Mouse (Mus musculus): ENCODE results near the gene Prkag2. TPM values are rescaled to one million over a fixed set of nuclear protein-coding genes. Genes with fewer than 3 reads are reported as not detected.

The Prkag2 gene
- polyA plus RNA-seq, 1 experiment from 2014 or later = 41.2 TPM

GRCm38 (mm10) chr5:25040903-25041302, 59.5 kb downstream of the Prkag2 start:
- Histone ChIP-seq H3K27me3 (ENCODE audit: control insufficient read depth, insufficient read depth, low read length) (no peaks in the 10 kb centered on the region), H3K27ac (replicated peaks; ENCODE audit: low read depth, low read length) (no peak overlapping the region), H3K4me1 (ENCODE audit: control insufficient read depth, insufficient read depth, low read length) (no peaks in the 10 kb centered on the region), H3K4me2 (ENCODE audit: low read depth, low read length) (no peak overlapping the region), H3K36me3 (replicated peaks; ENCODE audit: control insufficient read depth, insufficient read depth, low read depth, low read length) (no peaks in the 10 kb centered on the region), H3K9me3 (replicated peaks; ENCODE audit: control insufficient read depth, low read length) (no peaks in the 10 kb centered on the region), H3K4me3 (ENCODE audit: low read depth, low read length) (no peak overlapping the region), H3K9ac (replicated peaks; ENCODE audit: low read length) (no peak overlapping the region)
- ATAC-seq (replicated peaks; ENCODE audit: insufficient number of reproducible peaks, low FRiP score, low TSS enrichment, low read depth) (no peak), DNase-seq (ENCODE audit: low spot score) (no peak)
- 78% methylated on average over 7 of the region's 7 CpGs for WGBS

DNA sequence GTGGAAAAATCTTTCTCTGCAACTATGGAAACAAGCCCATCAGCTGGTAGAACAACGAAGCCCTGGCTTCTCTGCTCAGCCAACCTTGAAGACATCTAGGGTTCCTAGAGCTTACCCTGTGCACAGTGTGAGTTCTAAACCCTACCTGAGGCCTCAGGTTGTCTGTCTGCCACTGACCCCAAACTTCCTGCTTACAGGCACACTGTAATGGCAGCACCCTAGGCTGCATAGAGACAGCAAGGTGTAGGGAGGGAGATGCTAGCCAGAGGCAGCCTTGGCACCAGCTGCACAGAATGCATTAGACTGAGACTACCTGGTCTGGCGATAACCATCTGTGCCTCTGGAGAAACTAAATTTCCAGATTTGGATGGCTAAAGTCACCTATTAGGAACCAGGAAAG, 61.6 kb downstream of the Prkag2 start:
- H3K4me3 ChIP-seq (ENCODE audit: low read depth, low read length) = no peak overlapping the region
- H3K4me2 ChIP-seq (ENCODE audit: low read depth, low read length) = no peak overlapping the region
- ATAC-seq (replicated peaks; ENCODE audit: insufficient number of reproducible peaks, low FRiP score, low TSS enrichment, low read depth) (no peak), DNase-seq (ENCODE audit: low spot score) (no peak)
- 84% methylated on average over 2 of the region's 2 CpGs for WGBS
- H3K27ac ChIP-seq (replicated peaks; ENCODE audit: low read depth, low read length) = no peak overlapping the region
- H3K36me3 ChIP-seq (replicated peaks; ENCODE audit: control insufficient read depth, insufficient read depth, low read depth, low read length) = no peaks in the 10 kb centered on the region
- H3K9me3 ChIP-seq (replicated peaks; ENCODE audit: control insufficient read depth, low read length) = no peaks in the 10 kb centered on the region
- H3K9ac ChIP-seq (replicated peaks; ENCODE audit: low read length) = no peak overlapping the region
- no peaks in the 10 kb centered on the region for H3K27me3 ChIP-seq (ENCODE audit: control insufficient read depth, insufficient read depth, low read length)
- no peaks in the 10 kb centered on the region for H3K4me1 ChIP-seq (ENCODE audit: control insufficient read depth, insufficient read depth, low read length)

DNA sequence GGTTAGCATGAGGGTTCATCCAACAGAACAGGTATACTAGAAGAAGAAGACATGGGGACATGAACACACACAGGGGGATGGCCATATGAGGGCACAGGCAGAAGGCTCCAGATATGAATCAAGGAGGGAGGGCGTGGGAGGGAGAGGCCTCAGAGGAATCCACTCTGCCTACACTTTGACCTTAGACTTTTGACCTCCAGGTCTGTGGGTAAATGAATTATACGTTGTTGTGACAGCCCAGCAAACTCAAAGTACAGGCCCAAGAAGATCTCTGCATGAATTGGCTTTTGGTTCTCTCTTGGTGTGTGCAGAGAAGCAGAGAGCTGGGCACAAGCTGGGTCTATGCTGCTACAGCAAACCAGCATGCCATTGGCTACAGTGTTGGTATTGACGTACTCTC, 65.1 kb downstream of the Prkag2 start:
- ATAC-seq (replicated peaks; ENCODE audit: insufficient number of reproducible peaks, low FRiP score, low TSS enrichment, low read depth) = no peak
- H3K4me2 ChIP-seq (ENCODE audit: low read depth, low read length) = no peak overlapping the region
- DNase-seq (ENCODE audit: low spot score) = no peak
- no peaks in the 10 kb centered on the region for H3K4me1 ChIP-seq (ENCODE audit: control insufficient read depth, insufficient read depth, low read length)
- H3K27ac ChIP-seq (replicated peaks; ENCODE audit: low read depth, low read length) = no peak overlapping the region
- H3K27me3 ChIP-seq (ENCODE audit: control insufficient read depth, insufficient read depth, low read length) = no peaks in the 10 kb centered on the region
- H3K4me3 ChIP-seq (ENCODE audit: low read depth, low read length) = no peak overlapping the region
- 61% methylated on average over 3 of the region's 3 CpGs for WGBS
- no peak overlapping the region for H3K9ac ChIP-seq (replicated peaks; ENCODE audit: low read length)
- H3K9me3 ChIP-seq (replicated peaks; ENCODE audit: control insufficient read depth, low read length) = no peaks in the 10 kb centered on the region
- H3K36me3 ChIP-seq (replicated peaks; ENCODE audit: control insufficient read depth, insufficient read depth, low read depth, low read length) = no peaks in the 10 kb centered on the region

DNA sequence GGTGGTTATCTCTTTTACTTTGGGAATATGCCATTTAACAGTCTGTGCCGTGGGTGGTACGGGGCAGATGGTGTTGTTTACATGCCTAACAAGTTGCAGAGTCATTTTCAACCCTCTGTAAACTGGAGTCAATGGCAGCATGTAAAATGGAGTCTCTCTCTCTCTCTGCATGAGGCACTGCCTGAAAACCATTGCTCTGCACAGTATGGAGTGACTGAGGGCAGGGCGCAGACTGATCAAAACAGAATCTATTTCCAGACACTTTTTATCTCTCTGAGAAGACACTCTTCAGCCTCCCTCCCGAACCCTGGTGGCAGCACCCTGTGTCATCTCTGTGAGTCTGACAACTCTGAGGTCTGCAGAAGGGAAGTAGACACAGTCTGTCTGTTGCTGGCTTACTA, 69.0 kb downstream of the Prkag2 start:
- Histone ChIP-seq H3K4me1 (ENCODE audit: control insufficient read depth, insufficient read depth, low read length) (no peaks in the 10 kb centered on the region), H3K9ac (replicated peaks; ENCODE audit: low read length) (no peak overlapping the region), H3K27ac (replicated peaks; ENCODE audit: low read depth, low read length) (no peak overlapping the region), H3K4me2 (ENCODE audit: low read depth, low read length) (no peak overlapping the region), H3K36me3 (replicated peaks; ENCODE audit: control insufficient read depth, insufficient read depth, low read depth, low read length) (no peaks in the 10 kb centered on the region), H3K4me3 (ENCODE audit: low read depth, low read length) (no peak overlapping the region), H3K9me3 (replicated peaks; ENCODE audit: control insufficient read depth, low read length) (no peaks in the 10 kb centered on the region), H3K27me3 (ENCODE audit: control insufficient read depth, insufficient read depth, low read length) (no peaks in the 10 kb centered on the region)
- no peak for ATAC-seq (replicated peaks; ENCODE audit: insufficient number of reproducible peaks, low FRiP score, low TSS enrichment, low read depth)
- WGBS = 81% methylated on average over 4 of the region's 4 CpGs
- DNase-seq (ENCODE audit: low spot score) = no peak

DNA sequence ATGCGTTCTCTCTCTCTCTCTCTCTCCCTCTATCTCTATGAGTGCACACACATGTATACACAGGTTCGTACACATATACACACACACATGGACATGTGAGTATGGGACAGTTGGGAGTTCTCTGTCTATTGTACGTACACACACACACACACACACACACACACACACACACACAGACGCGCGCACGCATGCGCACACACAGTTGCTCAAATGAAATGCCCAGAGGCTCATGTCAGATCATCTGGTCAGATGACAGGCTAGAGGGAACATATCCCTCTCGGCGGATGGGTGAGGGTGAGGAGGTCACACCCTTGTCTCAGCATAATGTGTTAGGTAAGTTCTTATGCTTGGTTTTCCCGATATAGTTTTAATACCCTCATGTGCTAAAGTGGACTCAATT, 69.4 kb downstream of the Prkag2 start:
- no peak for DNase-seq (ENCODE audit: low spot score)
- 82% methylated on average over 11 of the region's 11 CpGs for WGBS
- H3K9ac ChIP-seq (replicated peaks; ENCODE audit: low read length) = no peak overlapping the region
- no peak overlapping the region for H3K4me3 ChIP-seq (ENCODE audit: low read depth, low read length)
- no peak overlapping the region for H3K4me2 ChIP-seq (ENCODE audit: low read depth, low read length)
- no peaks in the 10 kb centered on the region for H3K27me3 ChIP-seq (ENCODE audit: control insufficient read depth, insufficient read depth, low read length)
- no peak for ATAC-seq (replicated peaks; ENCODE audit: insufficient number of reproducible peaks, low FRiP score, low TSS enrichment, low read depth)
- no peaks in the 10 kb centered on the region for H3K36me3 ChIP-seq (replicated peaks; ENCODE audit: control insufficient read depth, insufficient read depth, low read depth, low read length)
- no peak overlapping the region for H3K27ac ChIP-seq (replicated peaks; ENCODE audit: low read depth, low read length)
- no peaks in the 10 kb centered on the region for H3K9me3 ChIP-seq (replicated peaks; ENCODE audit: control insufficient read depth, low read length)
- H3K4me1 ChIP-seq (ENCODE audit: control insufficient read depth, insufficient read depth, low read length) = no peaks in the 10 kb centered on the region

GRCm38 (mm10) chr5:25030276-25030681, 70.2 kb downstream of the Prkag2 start:
- WGBS = 65% methylated on average over 3 of the region's 3 CpGs
- ATAC-seq (replicated peaks; ENCODE audit: insufficient number of reproducible peaks, low FRiP score, low TSS enrichment, low read depth) = no peak
- no peak for DNase-seq (ENCODE audit: low spot score)
- Histone ChIP-seq H3K4me3 (ENCODE audit: low read depth, low read length) (no peak overlapping the region), H3K36me3 (replicated peaks; ENCODE audit: control insufficient read depth, insufficient read depth, low read depth, low read length) (no peaks in the 10 kb centered on the region), H3K27me3 (ENCODE audit: control insufficient read depth, insufficient read depth, low read length) (no peaks in the 10 kb centered on the region), H3K27ac (replicated peaks; ENCODE audit: low read depth, low read length) (no peak overlapping the region), H3K4me2 (ENCODE audit: low read depth, low read length) (no peak overlapping the region), H3K4me1 (ENCODE audit: control insufficient read depth, insufficient read depth, low read length) (no peaks in the 10 kb centered on the region), H3K9ac (replicated peaks; ENCODE audit: low read length) (no peak overlapping the region), H3K9me3 (replicated peaks; ENCODE audit: control insufficient read depth, low read length) (no peaks in the 10 kb centered on the region)

DNA sequence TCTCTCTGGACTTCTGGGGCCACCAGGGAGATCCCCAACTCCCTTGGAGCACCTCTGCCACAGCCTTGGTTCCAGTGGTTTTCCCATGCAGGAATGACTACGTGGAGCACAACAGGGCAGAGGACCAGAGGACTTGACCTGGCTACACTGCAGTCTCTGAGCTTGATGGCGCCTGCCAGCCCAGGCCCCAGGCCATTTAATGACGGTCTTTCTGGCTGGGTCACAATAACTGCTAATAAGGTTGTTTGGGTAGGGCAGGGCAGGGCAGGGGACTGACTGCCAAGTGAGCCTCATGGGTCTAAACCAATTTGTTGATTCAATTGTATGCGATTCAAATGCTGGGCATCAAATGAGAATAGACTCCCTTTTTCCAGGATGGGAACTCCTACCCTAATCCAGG, 72.8 kb downstream of the Prkag2 start:
- H3K27me3 ChIP-seq (ENCODE audit: control insufficient read depth, insufficient read depth, low read length) = no peaks in the 10 kb centered on the region
- no peak overlapping the region for H3K4me3 ChIP-seq (ENCODE audit: low read depth, low read length)
- no peak for DNase-seq (ENCODE audit: low spot score)
- H3K9me3 ChIP-seq (replicated peaks; ENCODE audit: control insufficient read depth, low read length) = no peaks in the 10 kb centered on the region
- H3K27ac ChIP-seq (replicated peaks; ENCODE audit: low read depth, low read length) = no peak overlapping the region
- ATAC-seq (replicated peaks; ENCODE audit: insufficient number of reproducible peaks, low FRiP score, low TSS enrichment, low read depth) = no peak
- no peaks in the 10 kb centered on the region for H3K4me1 ChIP-seq (ENCODE audit: control insufficient read depth, insufficient read depth, low read length)
- no peaks in the 10 kb centered on the region for H3K36me3 ChIP-seq (replicated peaks; ENCODE audit: control insufficient read depth, insufficient read depth, low read depth, low read length)
- H3K9ac ChIP-seq (replicated peaks; ENCODE audit: low read length) = no peak overlapping the region
- H3K4me2 ChIP-seq (ENCODE audit: low read depth, low read length) = no peak overlapping the region
- WGBS = 72% methylated on average over 4 of the region's 4 CpGs

GRCm38 (mm10) chr5:25025309-25026019, 75.0 kb downstream of the Prkag2 start:
- H3K4me1 ChIP-seq (ENCODE audit: control insufficient read depth, insufficient read depth, low read length) = no peaks in the 10 kb centered on the region
- ATAC-seq (replicated peaks; ENCODE audit: insufficient number of reproducible peaks, low FRiP score, low TSS enrichment, low read depth) (no peak), DNase-seq (ENCODE audit: low spot score) (no peak)
- H3K9me3 ChIP-seq (replicated peaks; ENCODE audit: control insufficient read depth, low read length) = no peaks in the 10 kb centered on the region
- H3K9ac ChIP-seq (replicated peaks; ENCODE audit: low read length) = no peak overlapping the region
- 71% methylated on average over 12 of the region's 12 CpGs for WGBS
- no peak overlapping the region for H3K4me3 ChIP-seq (ENCODE audit: low read depth, low read length)
- no peak overlapping the region for H3K27ac ChIP-seq (replicated peaks; ENCODE audit: low read depth, low read length)
- H3K27me3 ChIP-seq (ENCODE audit: control insufficient read depth, insufficient read depth, low read length) = no peaks in the 10 kb centered on the region
- H3K36me3 ChIP-seq (replicated peaks; ENCODE audit: control insufficient read depth, insufficient read depth, low read depth, low read length) = no peaks in the 10 kb centered on the region
- no peak overlapping the region for H3K4me2 ChIP-seq (ENCODE audit: low read depth, low read length)

All from embryonic facial prominence, embryonic 11.5 days (tissue).